Mouse (Mus musculus): ENCODE data around the gene Hnrnph3. TPM values are rescaled to one million over a fixed set of nuclear protein-coding genes. Genes with fewer than 3 reads are reported as not detected.
"Not testable (repeated sequence)": the region's sequence is repeated elsewhere in the genome, so short reads cannot be mapped to it uniquely, and the experiment has no call there.

The Hnrnph3 gene
- total RNA-seq (2021) = 10 to 100 TPM; 14.6 to 24.2 TPM
- long read RNA-seq, experiment 1, transcript Hnrnph3-202 (10 exons, 2,168 nt) = major isoform, 7 of 23 reads
- long read RNA-seq, experiment 1, partial matches to known transcripts = 2 of 23 reads
- long read RNA-seq, experiment 1, other reads (novel, unspliced or antisense) = 12 of 23 reads
- long read RNA-seq, experiment 2, transcript Hnrnph3-202 (10 exons, 2,168 nt) = major isoform, 6 of 19 reads
- long read RNA-seq, experiment 2, partial matches to known transcripts = 1 of 19 reads
- long read RNA-seq, experiment 2, other reads (novel, unspliced or antisense) = 11 of 19 reads

GRCm38 (mm10) chr10:63023749-63024579, at the start of gene Hnrnph3, which contains the start of gene Pbld2:
Gene Hnrnph3, minus strand, starts transcription at chr10:63024217.
Gene Pbld2, plus strand, starts transcription at chr10:63024315.
- DNase-seq (ENCODE audit: low spot score) = peak; percentile 98

- peak; percentile 79 for DNase-seq (ENCODE audit: low spot score)
Observed at GRCm38 (mm10) chr10:63065988-63066387, 42.0 kb upstream of the Hnrnph3 start.

GRCm38 (mm10) chr10:63065561-63065960, 41.5 kb upstream of the Hnrnph3 start:
- no peak for DNase-seq (ENCODE audit: low spot score)

GRCm38 (mm10) chr10:63064516-63064915, 40.5 kb upstream of the Hnrnph3 start:
- no peak for DNase-seq (ENCODE audit: low spot score)

- no peak for DNase-seq (ENCODE audit: low spot score)
Observed at GRCm38 (mm10) chr10:63063365-63063764, 39.3 kb upstream of the Hnrnph3 start.

- no peak for DNase-seq (ENCODE audit: low spot score)
Observed at GRCm38 (mm10) chr10:63062696-63063095, 38.7 kb upstream of the Hnrnph3 start.

- DNase-seq (ENCODE audit: low spot score) = no peak
Observed at GRCm38 (mm10) chr10:63061266-63061665, 37.2 kb upstream of the Hnrnph3 start.

GRCm38 (mm10) chr10:63060406-63060805, 36.4 kb upstream of the Hnrnph3 start:
- no peak for DNase-seq (ENCODE audit: low spot score)

GRCm38 (mm10) chr10:63059862-63060261, 35.8 kb upstream of the Hnrnph3 start, which contains the start of gene Pbld1:
Gene Pbld1, plus strand, starts transcription at chr10:63060162.
- DNase-seq (ENCODE audit: low spot score) = no peak

- peak; percentile 14 for DNase-seq (ENCODE audit: low spot score)
Observed at GRCm38 (mm10) chr10:63056966-63057750, 33.1 kb upstream of the Hnrnph3 start.

- DNase-seq (ENCODE audit: low spot score) = no peak
Observed at GRCm38 (mm10) chr10:63054586-63054985, 30.6 kb upstream of the Hnrnph3 start.

GRCm38 (mm10) chr10:63054071-63054470, 30.1 kb upstream of the Hnrnph3 start:
- not testable (repeated sequence) for DNase-seq (ENCODE audit: low spot score)

GRCm38 (mm10) chr10:63053007-63053406, 29.0 kb upstream of the Hnrnph3 start:
- DNase-seq (ENCODE audit: low spot score) = no peak

GRCm38 (mm10) chr10:63052011-63052410, 28.0 kb upstream of the Hnrnph3 start:
- no peak for DNase-seq (ENCODE audit: low spot score)

- no peak for DNase-seq (ENCODE audit: low spot score)
Observed at GRCm38 (mm10) chr10:63051267-63051666, 27.2 kb upstream of the Hnrnph3 start.

GRCm38 (mm10) chr10:63049106-63049505, 25.1 kb upstream of the Hnrnph3 start:
- DNase-seq (ENCODE audit: low spot score) = no peak

- DNase-seq (ENCODE audit: low spot score) = no peak
Observed at GRCm38 (mm10) chr10:63047751-63048150, 23.7 kb upstream of the Hnrnph3 start.

GRCm38 (mm10) chr10:63043154-63043553, 19.1 kb upstream of the Hnrnph3 start:
- no peak for DNase-seq (ENCODE audit: low spot score)

- DNase-seq (ENCODE audit: low spot score) = no peak
Observed at GRCm38 (mm10) chr10:63039867-63040628, 16.0 kb upstream of the Hnrnph3 start.

GRCm38 (mm10) chr10:63038571-63039320, 14.7 kb upstream of the Hnrnph3 start:
- no peak for DNase-seq (ENCODE audit: low spot score)

Data from gastrocnemius, adult 18-20 months (tissue).